Mouse (Mus musculus) heart, adult 2 months (tissue): Measurements from ENCODE around the gene Sstr1.

Experiments
- CTCF ChIP-seq: fragments of 200-600 bp; IDR thresholded peaks from 2 replicates; pipeline ENCODE4 v1.8.1; 2022; ENCODE audit warnings: antibody characterized with exemption, mild to moderate bottlenecking, moderate library complexity
- EP300 ChIP-seq: fragments of 200-500 bp; IDR thresholded peaks from 2 replicates; pipeline ENCODE4 v1.6.1; 2011; ENCODE audit warnings: low read depth, low read length, control low read depth; ENCODE audit not compliant: insufficient read depth
- POLR2A ChIP-seq: fragments of 200-500 bp; IDR thresholded peaks from 2 replicates; pipeline ENCODE4 v1.6.1; 2011; ENCODE audit warnings: mild to moderate bottlenecking, low read depth, low read length, control low read depth; ENCODE audit not compliant: insufficient read depth

DNA sequence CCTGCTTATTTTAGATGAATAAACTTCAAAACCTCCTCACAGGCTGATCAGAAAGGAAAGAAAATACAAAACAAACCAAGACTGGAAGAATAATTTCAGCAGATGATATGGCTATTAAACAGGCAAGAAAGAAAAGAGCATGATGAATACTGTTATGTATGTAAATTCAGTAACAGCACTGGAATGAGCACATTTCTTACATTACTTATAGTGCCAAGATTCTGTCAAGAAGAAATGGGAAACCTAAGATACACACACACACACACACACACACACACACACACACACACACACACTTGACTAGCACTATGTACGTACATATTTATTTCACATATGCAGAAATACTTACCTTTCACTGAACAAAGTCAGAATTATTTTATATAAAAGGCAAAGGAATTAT is 40.3 kb downstream of the Sstr1 start:
- no peak for TF ChIP-seq POLR2A
- TF ChIP-seq EP300: no peak
- no peak for TF ChIP-seq CTCF
